ENCODE assay signal across 19 mouse cellular contexts in genomic region chr2:19200112-19200511, GRCm38 (mm10). TPM values are rescaled to one million over a fixed set of nuclear protein-coding genes. Genes with fewer than 3 reads are reported as not detected.
DNase-seq lines count a peak whose midpoint lies in the region; ATAC-seq lines count a peak whose summit lies in the region.
"Had no signal": no experiment of that assay in that cellular context is flagged by ENCODE, and none has a peak within 500 bp of the region (broad histone marks: within the 10 kb centered on the region; RNA-seq: fewer than 3 reads in every experiment).

No protein-coding gene starts in this region.

- peak; percentile 41; the same call in 1 of the 2 replicates for ATAC-seq in heart, embryonic 16.5 days (replicated peaks; ENCODE audit: extremely low read depth, insufficient read depth, low FRiP score)
- no peak for ATAC-seq in heart, embryonic 12.5 days (ENCODE audit: insufficient number of reproducible peaks, low FRiP score)
- ATAC-seq in lung, embryonic 16.5 days (ENCODE audit: low read depth) = peak; percentile 53; the same call in 1 of the 2 replicates
- ATAC-seq in kidney, embryonic 14.5 days (ENCODE audit: low FRiP score, low TSS enrichment) = no peak

- H3K9ac ChIP-seq in heart, embryonic 16.5 days (ENCODE audit: low read length) = no peak overlapping the region
- H3K9ac ChIP-seq in heart, embryonic 12.5 days = no peak overlapping the region
- no peak overlapping the region for H3K9ac ChIP-seq in lung, embryonic 16.5 days (ENCODE audit: low read length)
- H3K9ac ChIP-seq in kidney, embryonic 14.5 days (ENCODE audit: low read depth, low read length) = no peak overlapping the region
- H3K9ac ChIP-seq: embryonic facial prominence, embryonic 12.5 days had no signal

- H3K4me1 ChIP-seq in heart, embryonic 16.5 days (ENCODE audit: control insufficient read depth, insufficient read depth, low read length) = peaks cover 12% of the 10 kb centered on the region
- peaks cover 4% of the 10 kb centered on the region for H3K4me1 ChIP-seq in heart, embryonic 12.5 days (replicated peaks)
- H3K4me1 ChIP-seq in lung, embryonic 16.5 days (replicated peaks; ENCODE audit: control insufficient read depth, insufficient read depth, low read length) = peaks cover 9% of the 10 kb centered on the region
- H3K4me1 ChIP-seq in kidney, embryonic 14.5 days (ENCODE audit: control insufficient read depth, insufficient read depth, low read length) = no peaks in the 10 kb centered on the region

- H3K9me3 ChIP-seq in heart, embryonic 16.5 days (replicated peaks; ENCODE audit: control insufficient read depth, low read length) = no peaks in the 10 kb centered on the region
- H3K9me3 ChIP-seq in heart, embryonic 12.5 days (replicated peaks) = no peaks in the 10 kb centered on the region
- H3K9me3 ChIP-seq in lung, embryonic 16.5 days (ENCODE audit: control insufficient read depth, low read length) = no peaks in the 10 kb centered on the region
- H3K9me3 ChIP-seq in kidney, embryonic 14.5 days (ENCODE audit: control insufficient read depth, low read length) = no peaks in the 10 kb centered on the region
- H3K9me3 ChIP-seq: embryonic facial prominence, embryonic 10.5 days; embryonic facial prominence, embryonic 12.5 days; forebrain, embryonic 13.5 days; forebrain, embryonic 15.5 days had no signal

- no peak overlapping the region for H3K27ac ChIP-seq in heart, embryonic 16.5 days (ENCODE audit: low read length)
- H3K27ac ChIP-seq in heart, embryonic 12.5 days (ENCODE audit: poor library complexity, severe bottlenecking) = no peak overlapping the region
- no peak overlapping the region for H3K27ac ChIP-seq in lung, embryonic 16.5 days (ENCODE audit: low read length)
- H3K27ac ChIP-seq in kidney, embryonic 14.5 days (ENCODE audit: low read depth, low read length) = no peak overlapping the region
- H3K27ac ChIP-seq: embryonic facial prominence, embryonic 12.5 days; forebrain, embryonic 13.5 days; forebrain, embryonic 15.5 days had no signal

- no peak overlapping the region for H3K4me3 ChIP-seq in heart, embryonic 16.5 days (ENCODE audit: low read length)
- H3K4me3 ChIP-seq in heart, embryonic 12.5 days = no peak overlapping the region
- no peak overlapping the region for H3K4me3 ChIP-seq in lung, embryonic 16.5 days (ENCODE audit: low read length)
- H3K4me3 ChIP-seq in kidney, embryonic 14.5 days (ENCODE audit: low read length) = no peak overlapping the region

- no peak for DNase-seq in lung, adult 18-20 months
- DNase-seq in brain, adult 2 months (ENCODE audit: low read depth, low spot score) = peak; percentile 6
- DNase-seq: adrenal gland, adult 2 months; adrenal gland, postnatal 10 days; adrenal gland, postnatal 25 days; cerebellum, adult 11-12 months; cerebellum, adult 2 months; cerebellum, adult 9-10 months; cerebellum, postnatal 10 days; cerebellum, postnatal 25 days had no signal

- no peaks in the 10 kb centered on the region for H3K27me3 ChIP-seq in heart, embryonic 16.5 days (ENCODE audit: control insufficient read depth, insufficient read depth, low read length)
- no peaks in the 10 kb centered on the region for H3K27me3 ChIP-seq in heart, embryonic 12.5 days (replicated peaks)
- no peaks in the 10 kb centered on the region for H3K27me3 ChIP-seq in lung, embryonic 16.5 days (ENCODE audit: control insufficient read depth, insufficient read depth, low read depth, low read length)
- H3K27me3 ChIP-seq in kidney, embryonic 14.5 days (ENCODE audit: control insufficient read depth, insufficient read depth, low read length) = no peaks in the 10 kb centered on the region
- H3K27me3 ChIP-seq: embryonic facial prominence, embryonic 12.5 days; forebrain, embryonic 13.5 days; forebrain, embryonic 15.5 days had no signal

- H3K4me2 ChIP-seq in heart, embryonic 16.5 days (ENCODE audit: low read depth, low read length) = no peak overlapping the region
- no peak overlapping the region for H3K4me2 ChIP-seq in heart, embryonic 12.5 days
- no peak overlapping the region for H3K4me2 ChIP-seq in lung, embryonic 16.5 days (ENCODE audit: low read depth, low read length)
- H3K4me2 ChIP-seq in kidney, embryonic 14.5 days (replicated peaks; ENCODE audit: low read depth, low read length) = no peak overlapping the region

- no peaks in the 10 kb centered on the region for H3K36me3 ChIP-seq in heart, embryonic 16.5 days (ENCODE audit: control insufficient read depth, insufficient read depth)
- H3K36me3 ChIP-seq in heart, embryonic 12.5 days = no peaks in the 10 kb centered on the region
- H3K36me3 ChIP-seq in lung, embryonic 16.5 days (ENCODE audit: control insufficient read depth, insufficient read depth, low read length) = no peaks in the 10 kb centered on the region
- H3K36me3 ChIP-seq in kidney, embryonic 14.5 days (ENCODE audit: control insufficient read depth, insufficient read depth, low read length) = no peaks in the 10 kb centered on the region
- H3K36me3 ChIP-seq: embryonic facial prominence, embryonic 10.5 days; embryonic facial prominence, embryonic 12.5 days; forebrain, embryonic 15.5 days had no signal

- 41% methylated on average over 1 of the region's 1 CpGs for WGBS in heart, embryonic 16.5 days
- WGBS in heart, embryonic 12.5 days = 59% methylated on average over 1 of the region's 1 CpGs
- WGBS in lung, embryonic 16.5 days = 39% methylated on average over 1 of the region's 1 CpGs
- WGBS in kidney, embryonic 14.5 days = 78% methylated on average over 1 of the region's 1 CpGs

RNA-seq across cellular contexts. Expression of gene Armc3, which starts 1.0 kb away (rescaled TPM):
- 0.45 and 0.49 TPM in 2 replicates for polyA plus RNA-seq in heart, embryonic 16.5 days (2015; fragmentation: Nextera tagmentation; extraction: Ambion mirVana)
- not detected in 2 replicates for polyA plus RNA-seq in heart, embryonic 12.5 days (2016; fragmentation: Nextera tagmentation; extraction: Ambion mirVana)
- 2.0 and 2.2 TPM in 2 replicates for polyA plus RNA-seq in lung, embryonic 16.5 days (2015; fragmentation: Nextera tagmentation; extraction: Ambion mirVana)
- polyA plus RNA-seq in kidney, embryonic 14.5 days (2014; fragmentation: Nextera tagmentation; extraction: Ambion mirVana) = 0.09 and 0.24 TPM in 2 replicates
- polyA plus RNA-seq: adrenal gland, adult 2 months; C2C12 had no signal

Comparison
In these comparisons a context has a peak if more than half of its experiments do, and no peak if none do; other contexts are left out.
1. ATAC-seq: peak in heart, embryonic 16.5 days (single experiment) and lung, embryonic 16.5 days (single experiment); none in heart, embryonic 12.5 days (single experiment) and kidney, embryonic 14.5 days (single experiment).